Mouse (Mus musculus) G1E (cell line): ENCODE measurements around the gene Zbtb42.

Experiments used
- CTCF ChIP-seq: IDR thresholded peaks from 2 replicates; pipeline ENCODE4 v1.5.1; 2012; ENCODE audit warnings: low read depth, low read length, inconsistent platforms, mixed read lengths
- GATA1 ChIP-seq: IDR thresholded peaks from 2 replicates; pipeline ENCODE4 v1.6.1; 2012; ENCODE audit warnings: borderline replicate concordance, low read length, inconsistent platforms, mixed read lengths

GRCm38 (mm10) chr12:112683351-112683750, 4.7 kb downstream of the Zbtb42 start:
- TF ChIP-seq CTCF = no peak
- TF ChIP-seq GATA1 = no peak
